Mouse (Mus musculus) layer of hippocampus, adult 9-11 months (tissue): ENCODE results near the gene Dnm3.

Source experiments
- DNase-seq: peaks from one replicate; pipeline ENCODE4 v3.0.0; 2022

Dnm3 gene

GRCm38 (mm10) chr1:162053186-162053585 lies 424.6 kb downstream of the Dnm3 start:
- DNase-seq, result no peak

GRCm38 (mm10) chr1:162052755-162053154 lies 425.1 kb downstream of the Dnm3 start:
- DNase-seq, result no peak

- no peak for DNase-seq
Measured at GRCm38 (mm10) chr1:162052138-162052537, 425.7 kb downstream of the Dnm3 start.

- no peak for DNase-seq
Measured at GRCm38 (mm10) chr1:162051710-162052109, 426.1 kb downstream of the Dnm3 start.

GRCm38 (mm10) chr1:162047673-162048072 lies 430.2 kb downstream of the Dnm3 start:
- DNase-seq, result no peak

GRCm38 (mm10) chr1:162043788-162044717 lies 433.8 kb downstream of the Dnm3 start:
- DNase-seq, result no peak

GRCm38 (mm10) chr1:162043216-162043615 lies 434.6 kb downstream of the Dnm3 start:
- DNase-seq, result no peak

GRCm38 (mm10) chr1:162042384-162042783 lies 435.4 kb downstream of the Dnm3 start:
- DNase-seq, result no peak

- DNase-seq, result no peak
Measured at GRCm38 (mm10) chr1:162040490-162041274, 437.2 kb downstream of the Dnm3 start.

- peak; percentile 21 for DNase-seq
Measured at GRCm38 (mm10) chr1:162039808-162040207, 438.0 kb downstream of the Dnm3 start.

GRCm38 (mm10) chr1:162039011-162039595 lies 438.7 kb downstream of the Dnm3 start:
- DNase-seq, result no peak

GRCm38 (mm10) chr1:162038431-162038830 lies 439.4 kb downstream of the Dnm3 start:
- DNase-seq, result no peak

- peak; percentile 80 for DNase-seq
Measured at GRCm38 (mm10) chr1:162037968-162038421, 439.8 kb downstream of the Dnm3 start.

- DNase-seq, result no peak
Measured at GRCm38 (mm10) chr1:162037185-162037765, 440.6 kb downstream of the Dnm3 start.

- DNase-seq, result no peak
Measured at GRCm38 (mm10) chr1:162036461-162036835, 441.4 kb downstream of the Dnm3 start.

GRCm38 (mm10) chr1:162035800-162036460 lies 441.9 kb downstream of the Dnm3 start:
- DNase-seq, result no peak

GRCm38 (mm10) chr1:162023681-162024270 lies 454.1 kb downstream of the Dnm3 start:
- no peak for DNase-seq

GRCm38 (mm10) chr1:162020766-162021165 lies 457.1 kb downstream of the Dnm3 start:
- DNase-seq, result no peak

GRCm38 (mm10) chr1:162020303-162020731 lies 457.5 kb downstream of the Dnm3 start:
- no peak for DNase-seq

- no peak for DNase-seq
Measured at GRCm38 (mm10) chr1:162018601-162018977, 459.2 kb downstream of the Dnm3 start.

- DNase-seq, result no peak
Measured at GRCm38 (mm10) chr1:162017975-162018600, 459.7 kb downstream of the Dnm3 start.
